Mouse (Mus musculus): ENCODE results near the gene Ppib.

Ppib gene

DNA sequence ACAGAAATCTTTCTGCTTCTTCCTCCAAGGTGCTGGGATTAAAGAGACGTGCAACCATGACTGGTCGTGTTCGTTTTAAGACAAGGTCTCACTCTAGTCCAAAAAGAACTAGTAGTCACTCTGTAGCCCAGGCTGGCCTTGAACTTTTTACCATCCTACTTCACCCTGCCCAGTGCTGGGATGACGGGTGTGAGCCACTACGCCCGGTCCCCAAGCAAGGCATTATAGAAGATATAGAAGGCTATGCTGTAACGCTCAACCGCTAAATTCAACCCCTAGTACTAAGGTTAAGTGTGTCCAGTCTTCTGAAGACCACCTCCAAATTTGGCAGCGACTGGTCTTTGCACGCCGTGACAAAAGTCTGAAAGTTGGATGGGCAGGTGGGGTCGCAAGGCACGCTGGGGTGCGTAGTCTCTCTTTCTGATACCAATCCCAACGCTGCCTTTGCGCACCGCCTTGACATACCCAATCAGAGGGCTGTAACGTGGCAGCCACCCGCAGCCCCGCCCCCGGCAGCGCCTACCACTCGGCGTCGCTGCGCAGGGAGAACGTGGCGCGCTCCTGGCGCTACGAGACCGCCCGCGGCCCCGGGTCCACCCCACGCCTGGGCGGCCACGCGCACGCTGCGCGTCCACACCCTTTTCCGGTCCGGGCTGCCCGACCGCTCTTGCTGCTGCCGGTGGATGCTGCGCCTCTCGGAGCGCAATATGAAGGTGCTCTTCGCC lies at the start of gene Ppib:
Gene Ppib, plus strand, starts transcription at position 640 of the 725 bp plus-strand sequence.
- DNase-seq (ENCODE audit: inconsistent age in 2 of 2, low spot score in 1 of 2): peak; percentile 99

- peak; percentile 68 to 74 for DNase-seq (ENCODE audit: inconsistent age in 2 of 2, low spot score in 1 of 2)
These were observed 39.4 kb upstream of the Ppib start for GRCm38 (mm10) chr9:66020601-66021000.

- no peak for DNase-seq (ENCODE audit: inconsistent age in 2 of 2, low spot score in 1 of 2)
These were observed 21.9 kb upstream of the Ppib start for GRCm38 (mm10) chr9:66038082-66038481.

GRCm38 (mm10) chr9:66038581-66038980 lies 21.4 kb upstream of the Ppib start:
- DNase-seq (ENCODE audit: inconsistent age in 2 of 2, low spot score in 1 of 2): no peak

GRCm38 (mm10) chr9:66039290-66039689 lies 20.7 kb upstream of the Ppib start:
- no peak for DNase-seq (ENCODE audit: inconsistent age in 2 of 2, low spot score in 1 of 2)

GRCm38 (mm10) chr9:66040801-66041200 lies 19.2 kb upstream of the Ppib start:
- no peak for DNase-seq (ENCODE audit: inconsistent age in 2 of 2, low spot score in 1 of 2)

GRCm38 (mm10) chr9:66042331-66042730 lies 17.7 kb upstream of the Ppib start:
- no peak for DNase-seq (ENCODE audit: inconsistent age in 2 of 2, low spot score in 1 of 2)

DNA sequence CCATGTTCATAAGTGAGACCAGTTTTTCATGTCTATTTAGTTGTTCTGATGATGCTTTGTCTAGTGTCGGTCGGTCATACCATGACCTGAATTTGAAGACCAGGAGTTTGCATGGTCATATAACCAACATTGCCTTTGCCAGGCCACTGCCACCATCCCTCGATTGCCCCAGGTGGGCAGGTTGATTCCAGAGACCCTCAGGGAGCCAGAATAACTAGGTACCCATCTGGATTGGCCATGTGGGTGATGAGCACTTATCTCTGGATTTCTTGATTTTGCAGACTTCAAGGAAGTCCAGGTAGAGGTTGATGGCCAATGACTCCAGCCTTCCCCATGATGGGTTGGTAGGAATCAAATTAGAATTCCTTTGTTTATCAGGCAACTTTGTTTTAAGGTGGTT lies 16.8 kb upstream of the Ppib start:
- no peak for DNase-seq (ENCODE audit: inconsistent age in 2 of 2, low spot score in 1 of 2)

DNA sequence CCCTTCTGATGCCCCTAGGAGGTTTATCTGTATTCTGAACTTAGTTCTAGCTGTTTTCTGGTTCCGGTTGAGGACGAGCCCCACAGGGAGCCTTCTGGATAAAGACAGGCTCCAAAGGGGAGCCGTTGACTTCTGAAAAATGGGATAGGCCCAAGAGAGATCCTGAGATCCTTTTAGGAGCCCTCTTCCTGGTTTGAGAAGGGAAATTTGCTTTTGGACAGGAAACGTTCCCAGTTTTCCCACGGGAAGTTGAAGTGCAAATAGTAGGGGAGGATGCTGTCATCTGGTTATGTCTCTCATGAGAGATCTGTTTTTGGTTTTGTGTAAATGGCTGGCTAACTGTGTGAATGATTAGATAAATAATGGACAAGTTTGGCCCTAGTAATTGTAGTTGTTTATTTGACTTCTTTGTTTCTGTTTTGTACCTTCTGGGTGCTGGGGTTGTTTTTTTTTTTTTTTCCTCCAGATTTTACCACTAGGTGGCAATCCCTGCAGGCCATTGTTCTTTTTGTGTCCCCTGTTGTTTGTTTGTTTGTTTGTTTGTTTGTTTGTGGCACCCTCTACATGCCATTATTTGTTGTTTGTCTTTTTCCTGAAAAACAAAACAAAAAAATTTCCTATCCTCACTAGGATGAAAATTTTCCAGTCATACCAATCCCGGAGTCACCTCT lies 10.0 kb upstream of the Ppib start:
- DNase-seq (ENCODE audit: inconsistent age in 2 of 2, low spot score in 1 of 2): no peak

DNA sequence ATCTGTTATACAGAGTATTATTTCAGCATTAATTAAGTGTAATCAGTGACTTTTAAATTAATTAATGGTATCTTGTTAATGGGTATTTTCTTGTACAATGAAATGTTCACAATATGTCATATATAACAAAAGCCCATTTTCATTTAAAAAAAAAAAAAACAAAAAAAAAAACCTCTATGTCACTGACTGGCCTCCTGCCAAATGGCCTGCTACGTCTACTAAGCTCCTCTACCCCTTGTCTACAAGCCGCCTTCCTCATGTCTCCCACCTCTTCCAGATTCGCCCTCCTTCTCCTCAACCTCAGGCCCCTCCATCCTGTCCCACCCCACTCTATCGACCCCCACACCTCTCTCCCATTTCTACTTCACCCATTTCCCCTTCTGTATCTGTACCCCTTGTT lies 8.5 kb upstream of the Ppib start:
- no peak for DNase-seq (ENCODE audit: inconsistent age in 2 of 2, low spot score in 1 of 2)

- no peak for DNase-seq (ENCODE audit: inconsistent age in 2 of 2, low spot score in 1 of 2)
These were observed 7.3 kb upstream of the Ppib start for GRCm38 (mm10) chr9:66052731-66053130.

DNA sequence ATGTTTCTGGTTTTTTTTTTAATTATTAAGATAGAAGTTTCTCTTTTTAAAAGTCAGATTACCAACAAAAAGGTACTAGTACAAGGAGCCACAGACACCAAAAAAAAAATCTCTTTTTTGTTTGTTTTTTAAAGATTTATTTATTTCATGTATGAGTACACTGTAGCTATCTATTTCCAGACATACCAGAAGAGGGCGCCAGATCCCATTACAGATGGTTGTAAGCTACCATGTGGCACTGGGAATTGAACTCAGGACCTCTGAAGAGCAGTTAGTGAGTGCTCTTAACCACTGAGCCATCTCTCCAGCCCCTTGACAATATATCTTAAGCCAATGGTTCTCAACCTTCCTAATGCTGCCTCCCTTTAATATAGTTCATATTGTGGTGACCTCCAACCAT lies 6.4 kb upstream of the Ppib start:
- no peak for DNase-seq (ENCODE audit: inconsistent age in 2 of 2, low spot score in 1 of 2)

DNA sequence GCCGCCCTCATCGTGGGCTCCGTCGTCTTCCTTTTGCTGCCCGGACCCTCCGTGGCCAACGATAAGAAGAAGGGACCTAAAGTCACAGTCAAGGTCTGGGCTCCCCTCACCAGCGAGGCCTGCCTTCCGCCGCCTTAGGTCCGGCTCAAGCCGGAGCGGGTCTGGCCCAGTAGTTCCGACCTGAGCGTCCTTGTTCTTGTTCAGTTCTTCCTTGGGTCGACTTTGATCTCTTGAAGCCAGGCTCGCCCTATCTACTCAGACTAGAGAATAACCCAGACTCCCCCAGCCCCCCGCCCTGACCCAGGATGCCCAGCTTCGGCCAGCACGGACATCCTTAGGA lies 256 bp downstream of the Ppib start:
- DNase-seq (ENCODE audit: inconsistent age in 2 of 2, low spot score in 1 of 2): no peak

- peak in 1 of 2 experiments; percentile 43 for DNase-seq (ENCODE audit: inconsistent age in 2 of 2, low spot score in 1 of 2)
These were observed 964 bp downstream of the Ppib start for GRCm38 (mm10) chr9:66060986-66061385.

DNA sequence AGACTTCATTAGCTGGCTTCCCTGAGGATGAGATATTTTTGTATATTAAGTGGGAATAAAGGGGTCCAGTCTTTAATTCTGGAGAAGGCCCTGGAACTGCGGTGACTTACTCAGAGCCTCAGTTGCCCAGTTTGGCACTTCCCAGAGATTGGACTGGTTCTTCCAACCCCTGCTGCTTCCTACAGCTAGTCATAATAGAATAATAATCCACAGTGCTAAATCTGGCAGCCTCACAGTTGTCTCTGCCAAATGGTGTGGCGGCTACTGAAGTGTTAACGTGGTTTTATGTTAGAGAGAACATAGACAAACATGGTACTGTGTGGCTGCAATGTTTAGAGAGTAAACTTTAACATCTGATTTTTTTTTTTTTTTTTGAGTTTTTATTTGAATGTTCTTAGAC lies 1.6 kb downstream of the Ppib start:
- no peak for DNase-seq (ENCODE audit: inconsistent age in 2 of 2, low spot score in 1 of 2)

GRCm38 (mm10) chr9:66063446-66063845 lies 3.4 kb downstream of the Ppib start:
- peak in 1 of 2 experiments; percentile 70 for DNase-seq (ENCODE audit: inconsistent age in 2 of 2, low spot score in 1 of 2)

DNA sequence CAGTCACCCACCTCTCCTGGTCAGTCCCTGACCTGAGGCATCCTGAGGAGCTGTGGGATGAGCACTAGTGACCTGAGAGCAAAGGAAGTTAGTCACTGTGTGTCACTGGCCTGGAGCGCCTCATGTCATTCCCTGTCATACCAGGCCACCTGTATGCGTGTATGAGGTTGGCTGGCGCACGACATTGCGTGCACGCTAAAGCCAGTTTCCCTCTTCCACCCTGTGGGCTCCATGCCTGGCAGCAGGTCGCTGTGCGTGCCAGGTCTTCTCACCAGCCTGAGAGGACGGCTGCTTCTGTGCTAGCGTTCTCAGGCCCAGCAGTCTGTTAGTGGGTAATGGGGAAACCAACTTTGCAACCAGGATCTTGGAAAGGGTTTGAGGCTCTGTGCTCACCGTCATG lies 4.3 kb downstream of the Ppib start:
- DNase-seq (ENCODE audit: inconsistent age in 2 of 2, low spot score in 1 of 2): no peak

- DNase-seq (ENCODE audit: inconsistent age in 2 of 2, low spot score in 1 of 2): no peak
These were observed 6.8 kb downstream of the Ppib start for GRCm38 (mm10) chr9:66066791-66067190.

DNA sequence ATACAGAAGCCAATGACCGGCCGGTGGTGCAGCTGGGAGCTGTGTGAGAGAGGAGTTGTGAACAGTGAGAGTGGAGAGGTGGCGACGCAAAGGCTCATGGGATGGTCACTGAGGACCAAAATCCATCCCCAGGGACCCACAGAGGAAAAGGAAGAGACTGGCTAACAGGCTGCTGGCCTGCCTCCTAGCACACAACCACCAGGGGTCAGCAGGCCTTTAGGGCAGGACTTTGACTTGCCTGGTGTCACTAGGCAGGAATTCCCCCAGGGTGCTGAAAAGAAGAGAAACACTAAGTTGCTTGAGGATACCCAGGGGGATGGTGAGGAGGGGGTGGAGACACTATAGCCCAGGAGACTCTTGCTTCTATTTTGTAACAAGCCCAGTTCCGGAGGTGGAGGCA lies 7.5 kb downstream of the Ppib start:
- peak in 1 of 2 experiments; percentile 61 for DNase-seq (ENCODE audit: inconsistent age in 2 of 2, low spot score in 1 of 2)

DNA sequence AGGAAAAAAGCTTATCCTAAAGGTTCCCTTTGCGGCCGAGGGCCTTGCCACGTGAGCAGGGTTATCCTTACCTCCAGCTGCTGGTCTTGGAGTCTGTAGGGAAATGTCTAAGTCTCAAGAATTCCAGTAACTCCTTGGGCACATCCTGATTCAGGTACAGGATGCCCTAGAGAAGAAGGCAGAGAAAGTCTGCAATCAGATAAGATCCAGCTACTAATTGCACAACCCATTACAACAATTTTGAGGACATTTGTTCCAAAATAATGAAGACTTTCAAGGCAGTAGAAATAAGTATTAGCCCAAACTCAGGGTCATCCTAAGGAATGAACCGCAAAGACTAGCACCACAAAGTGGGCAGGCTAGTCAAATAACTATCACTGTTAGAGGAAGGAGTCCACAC lies 8.0 kb downstream of the Ppib start:
- no peak for DNase-seq (ENCODE audit: inconsistent age in 2 of 2, low spot score in 1 of 2)

GRCm38 (mm10) chr9:66068971-66069391 lies 9.0 kb downstream of the Ppib start:
- peak; percentile 35 to 69 for DNase-seq (ENCODE audit: inconsistent age in 2 of 2, low spot score in 1 of 2)

DNA sequence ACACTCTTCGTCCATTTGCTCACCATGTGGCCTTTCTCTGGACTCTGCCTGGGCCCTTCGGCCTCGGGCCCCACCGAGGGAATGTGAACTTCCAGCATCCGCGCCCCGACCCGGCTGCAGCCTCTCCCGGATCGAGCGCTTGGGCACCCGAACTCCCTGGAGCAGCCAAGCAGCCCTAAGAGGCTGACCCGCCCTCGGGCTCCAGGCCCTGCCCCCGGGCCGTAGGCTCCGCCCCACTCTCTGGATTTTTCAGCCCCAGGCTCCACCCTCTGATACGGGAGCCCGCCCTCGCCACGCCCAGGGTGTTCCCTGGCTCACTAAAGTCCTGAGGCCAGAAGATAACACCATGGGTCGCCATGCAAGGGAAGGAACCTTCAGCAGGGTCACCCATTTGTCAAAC lies 9.6 kb downstream of the Ppib start, which contains the start of gene Snx22:
Gene Snx22, minus strand, starts transcription at position 137 of the 400 bp plus-strand sequence.
- peak; percentile 90 to 96 for DNase-seq (ENCODE audit: inconsistent age in 2 of 2, low spot score in 1 of 2)

GRCm38 (mm10) chr9:66070151-66070550 lies 10.1 kb downstream of the Ppib start:
- peak in 1 of 2 experiments; percentile 16 for DNase-seq (ENCODE audit: inconsistent age in 2 of 2, low spot score in 1 of 2)

Data from adrenal gland, adult (tissue).